Mouse (Mus musculus): ENCODE results near the gene Slc35f3. TPM values are rescaled to one million over a fixed set of nuclear protein-coding genes. Genes with fewer than 3 reads are reported as not detected.

The Slc35f3 gene
- polyA plus RNA-seq, 1 experiment from 2014 or later = not detected

GRCm38 (mm10) chr8:126324931-126325330 is 26.6 kb downstream of the Slc35f3 start:
- 0 out of 2 replicates have a peak, but pooled peaks cover 3% of the 10 kb centered on the region for H3K9me3 ChIP-seq (ENCODE audit: low read length)
- no peak overlapping the region for H3K27ac ChIP-seq (ENCODE audit: low read depth)
- no peaks in the 10 kb centered on the region for H3K4me1 ChIP-seq (ENCODE audit: insufficient read depth)
- ATAC-seq (no peak), DNase-seq (no peak)
- no peaks in the 10 kb centered on the region for H3K36me3 ChIP-seq (replicated peaks; ENCODE audit: insufficient read depth, low read length)
- TF ChIP-seq EP300 (IDR thresholded peaks at IDR 0.05; ENCODE audit: low read depth) = no peak
- no peak for TF ChIP-seq CTCF (IDR thresholded peaks at IDR 0.05; ENCODE audit: low read depth)
- 46% methylated on average over 2 of the region's 2 CpGs for WGBS (ENCODE audit: insufficient replicate concordance)
- no peak overlapping the region for H3K4me2 ChIP-seq (ENCODE audit: low read depth, low read length)
- H3K27me3 ChIP-seq (ENCODE audit: insufficient read depth, low read length) = no peaks in the 10 kb centered on the region
- no peak overlapping the region for H3K4me3 ChIP-seq (ENCODE audit: low read depth, low read length)
- no peak overlapping the region for H3K9ac ChIP-seq (replicated peaks)

- Histone ChIP-seq H3K9me3 (ENCODE audit: low read length) (0 out of 2 replicates have a peak, but pooled peaks cover 3% of the 10 kb centered on the region), H3K27ac (ENCODE audit: low read depth) (no peak overlapping the region), H3K4me1 (ENCODE audit: insufficient read depth) (no peaks in the 10 kb centered on the region), H3K4me3 (ENCODE audit: low read depth, low read length) (no peak overlapping the region), H3K27me3 (ENCODE audit: insufficient read depth, low read length) (no peaks in the 10 kb centered on the region), H3K36me3 (replicated peaks; ENCODE audit: insufficient read depth, low read length) (no peaks in the 10 kb centered on the region), H3K4me2 (ENCODE audit: low read depth, low read length) (no peak overlapping the region), H3K9ac (replicated peaks) (no peak overlapping the region)
- DNase-seq (no peak), ATAC-seq (no peak)
- TF ChIP-seq EP300 (IDR thresholded peaks at IDR 0.05; ENCODE audit: low read depth) = no peak
- no peak for TF ChIP-seq CTCF (IDR thresholded peaks at IDR 0.05; ENCODE audit: low read depth)
- WGBS (ENCODE audit: insufficient replicate concordance) = 43% methylated on average over 1 of the region's 1 CpGs
Observed at GRCm38 (mm10) chr8:126326136-126326535, 27.8 kb downstream of the Slc35f3 start.

GRCm38 (mm10) chr8:126326731-126327130 is 28.4 kb downstream of the Slc35f3 start:
- no peaks in the 10 kb centered on the region for H3K36me3 ChIP-seq (replicated peaks; ENCODE audit: insufficient read depth, low read length)
- 73% methylated on average over 8 of the region's 8 CpGs for WGBS (ENCODE audit: insufficient replicate concordance)

GRCm38 (mm10) chr8:126327786-126328185 is 29.4 kb downstream of the Slc35f3 start:
- no peak overlapping the region for H3K27ac ChIP-seq (ENCODE audit: low read depth)
- no peaks in the 10 kb centered on the region for H3K4me1 ChIP-seq (ENCODE audit: insufficient read depth)
- ATAC-seq = no peak
- no peaks in the 10 kb centered on the region for H3K27me3 ChIP-seq (ENCODE audit: insufficient read depth, low read length)
- no peaks in the 10 kb centered on the region for H3K36me3 ChIP-seq (replicated peaks; ENCODE audit: insufficient read depth, low read length)
- no peak overlapping the region for H3K9ac ChIP-seq (replicated peaks)
- WGBS (ENCODE audit: insufficient replicate concordance) = 61% methylated on average over 5 of the region's 5 CpGs
- H3K9me3 ChIP-seq (ENCODE audit: low read length) = 0 out of 2 replicates have a peak, but pooled peaks cover 3% of the 10 kb centered on the region
- DNase-seq = no peak
- H3K4me3 ChIP-seq (ENCODE audit: low read depth, low read length) = no peak overlapping the region
- TF ChIP-seq CTCF (IDR thresholded peaks at IDR 0.05; ENCODE audit: low read depth) (no peak), EP300 (IDR thresholded peaks at IDR 0.05; ENCODE audit: low read depth) (no peak)
- H3K4me2 ChIP-seq (ENCODE audit: low read depth, low read length) = no peak overlapping the region

More at GRCm38 (mm10) chr8:126326731-126327130, 28.4 kb downstream of the Slc35f3 start:
- DNase-seq (no peak), ATAC-seq (no peak)
- no peak overlapping the region for H3K9ac ChIP-seq (replicated peaks)
- no peak for TF ChIP-seq EP300 (IDR thresholded peaks at IDR 0.05; ENCODE audit: low read depth)
- TF ChIP-seq CTCF (IDR thresholded peaks at IDR 0.05; ENCODE audit: low read depth) = no peak
- H3K4me1 ChIP-seq (ENCODE audit: insufficient read depth) = no peaks in the 10 kb centered on the region
- H3K27me3 ChIP-seq (ENCODE audit: insufficient read depth, low read length) = no peaks in the 10 kb centered on the region
- no peak overlapping the region for H3K27ac ChIP-seq (ENCODE audit: low read depth)
- H3K9me3 ChIP-seq (ENCODE audit: low read length) = 0 out of 2 replicates have a peak, but pooled peaks cover 3% of the 10 kb centered on the region
- H3K4me3 ChIP-seq (ENCODE audit: low read depth, low read length) = no peak overlapping the region
- H3K4me2 ChIP-seq (ENCODE audit: low read depth, low read length) = no peak overlapping the region

- no peaks in the 10 kb centered on the region for H3K27me3 ChIP-seq (ENCODE audit: insufficient read depth, low read length)
- no peak overlapping the region for H3K27ac ChIP-seq (ENCODE audit: low read depth)
- ATAC-seq (no peak), DNase-seq (no peak)
- TF ChIP-seq EP300 (IDR thresholded peaks at IDR 0.05; ENCODE audit: low read depth) (no peak), CTCF (IDR thresholded peaks at IDR 0.05; ENCODE audit: low read depth) (no peak)
- 76% methylated on average over 2 of the region's 3 CpGs for WGBS (ENCODE audit: insufficient replicate concordance)
- H3K4me2 ChIP-seq (ENCODE audit: low read depth, low read length) = no peak overlapping the region
- no peaks in the 10 kb centered on the region for H3K4me1 ChIP-seq (ENCODE audit: insufficient read depth)
- no peak overlapping the region for H3K4me3 ChIP-seq (ENCODE audit: low read depth, low read length)
- no peak overlapping the region for H3K9ac ChIP-seq (replicated peaks)
- H3K9me3 ChIP-seq (ENCODE audit: low read length) = no peaks in the 10 kb centered on the region
- H3K36me3 ChIP-seq (replicated peaks; ENCODE audit: insufficient read depth, low read length) = no peaks in the 10 kb centered on the region
Observed at GRCm38 (mm10) chr8:126338864-126339263, 40.5 kb downstream of the Slc35f3 start.

GRCm38 (mm10) chr8:126339357-126339756 is 41.0 kb downstream of the Slc35f3 start:
- Histone ChIP-seq H3K27ac (ENCODE audit: low read depth) (no peak overlapping the region), H3K36me3 (replicated peaks; ENCODE audit: insufficient read depth, low read length) (no peaks in the 10 kb centered on the region), H3K9me3 (ENCODE audit: low read length) (no peaks in the 10 kb centered on the region), H3K27me3 (ENCODE audit: insufficient read depth, low read length) (no peaks in the 10 kb centered on the region), H3K4me1 (ENCODE audit: insufficient read depth) (no peaks in the 10 kb centered on the region), H3K4me3 (ENCODE audit: low read depth, low read length) (no peak overlapping the region), H3K4me2 (ENCODE audit: low read depth, low read length) (no peak overlapping the region), H3K9ac (replicated peaks) (no peak overlapping the region)
- DNase-seq = no peak
- TF ChIP-seq CTCF (IDR thresholded peaks at IDR 0.05; ENCODE audit: low read depth) (no peak), EP300 (IDR thresholded peaks at IDR 0.05; ENCODE audit: low read depth) (no peak)
- 74% methylated on average over 3 of the region's 3 CpGs for WGBS (ENCODE audit: insufficient replicate concordance)
- no peak for ATAC-seq

- Histone ChIP-seq H3K27me3 (ENCODE audit: insufficient read depth, low read length) (no peaks in the 10 kb centered on the region), H3K36me3 (replicated peaks; ENCODE audit: insufficient read depth, low read length) (no peaks in the 10 kb centered on the region), H3K9me3 (ENCODE audit: low read length) (no peaks in the 10 kb centered on the region), H3K9ac (replicated peaks) (no peak overlapping the region), H3K4me2 (ENCODE audit: low read depth, low read length) (no peak overlapping the region), H3K4me3 (ENCODE audit: low read depth, low read length) (no peak overlapping the region), H3K27ac (ENCODE audit: low read depth) (no peak overlapping the region), H3K4me1 (ENCODE audit: insufficient read depth) (no peaks in the 10 kb centered on the region)
- ATAC-seq = no peak
- TF ChIP-seq EP300 (IDR thresholded peaks at IDR 0.05; ENCODE audit: low read depth) (no peak), CTCF (IDR thresholded peaks at IDR 0.05; ENCODE audit: low read depth) (no peak)
- DNase-seq = no peak
- 44% methylated on average over 1 of the region's 1 CpGs for WGBS (ENCODE audit: insufficient replicate concordance)
Observed at GRCm38 (mm10) chr8:126341200-126341599, 42.8 kb downstream of the Slc35f3 start.
